Mouse (Mus musculus) embryonic facial prominence, embryonic 14.5 days (tissue): Measurements from ENCODE around the gene Aagab. TPM values are rescaled to one million over a fixed set of nuclear protein-coding genes. Genes with fewer than 3 reads are reported as not detected.
A peak's percentile ranks its signal among the peaks of the same experiment; 100 is the strongest.

ENCODE experiments used
- ATAC-seq: fragments of 200-750 bp; cut with Nextera tagmentation; 2 replicates; pipeline ENCODE4 v1.8.0; 2017; ENCODE audit warnings: low read depth, moderate number of reproducible peaks, moderate TSS enrichment
- DNase-seq: peaks from one replicate; pipeline ENCODE4 v3.0.0-alpha.2; 2015; ENCODE audit warnings: low spot score
- H3K27ac ChIP-seq: fragments of 300-500 bp; sonication (generic); replicated peaks from 2 replicates; pipeline ENCODE4 v1.5.1; 2014; ENCODE audit warnings: low read depth, mild to moderate bottlenecking, low read length, moderate library complexity
- H3K27me3 ChIP-seq: fragments of 300-500 bp; sonication (generic); replicated peaks from 2 replicates; pipeline ENCODE4 v1.6.1; 2014; ENCODE audit warnings: low read length; ENCODE audit not compliant: control insufficient read depth, insufficient read depth
- H3K36me3 ChIP-seq: fragments of 300-500 bp; sonication (generic); 2 replicates; pipeline ENCODE4 v1.6.1; 2014; ENCODE audit warnings: low read length, mixed read lengths; ENCODE audit not compliant: control insufficient read depth, insufficient read depth
- H3K4me1 ChIP-seq: fragments of 300-500 bp; sonication (generic); 2 replicates; pipeline ENCODE4 v1.6.1; 2014; ENCODE audit warnings: antibody characterized with exemption, low read length; ENCODE audit not compliant: control insufficient read depth, insufficient read depth
- H3K4me2 ChIP-seq: fragments of 300-500 bp; sonication (generic); 2 replicates; pipeline ENCODE4 v1.6.1; 2014; ENCODE audit warnings: low read depth, mild to moderate bottlenecking, low read length, moderate library complexity, mixed read lengths
- H3K4me3 ChIP-seq: fragments of 300-500 bp; sonication (generic); 2 replicates; pipeline ENCODE4 v1.5.1; 2014; ENCODE audit warnings: low read depth, mild to moderate bottlenecking, low read length
- H3K9ac ChIP-seq: fragments of 300-500 bp; sonication (generic); 2 replicates; pipeline ENCODE4 v1.6.1; 2014; ENCODE audit warnings: low read depth, mild to moderate bottlenecking, low read length, moderate library complexity, mixed read lengths
- H3K9me3 ChIP-seq: fragments of 300-500 bp; sonication (generic); 2 replicates; pipeline ENCODE4 v1.6.1; 2016; ENCODE audit warnings: low read length; ENCODE audit not compliant: control insufficient read depth
- WGBS: fragments of 180-500 bp; shearing (Covaris S2); extraction: QIAGEN DNeasy Blood & Tissue Kit; methylation state at CpG from one replicate; pipeline ENCODE4 v1.1.7; 2014; 5-methylcytosine and 5-hydroxymethylcytosine counted together
- polyA plus RNA-seq: library from polyadenylated mRNA; unstranded; fragments of >200 nt; fragmentation: Nextera tagmentation; extraction: Ambion mirVana; gene quantifications from 2 replicates; pipeline ENCODE4 v1.2.1, GENCODE M21; 2014

Aagab gene
- 26.2 and 27.4 TPM in 2 replicates for polyA plus RNA-seq

GRCm38 (mm10) chr9:63602043-63602939, at the start of gene Aagab, which contains the start of gene Iqch:
Gene Aagab, plus strand, starts transcription at chr9:63602660.
Gene Iqch, minus strand, starts transcription at chr9:63602493.
- Histone ChIP-seq H3K27ac (peak within 1 kb of the TSS; percentile 52; the same call in 1 of the 2 replicates), H3K9ac (peak within 1 kb of the TSS; percentile 86), H3K4me3 (peak within 1 kb of the TSS; percentile 94), H3K9me3 (no peaks in the 10 kb centered on the region), H3K4me1 (peaks cover 12% of the 10 kb centered on the region; the same call in 1 of the 2 replicates), H3K4me2 (peak within 1 kb of the TSS; percentile 61), H3K36me3 (no peaks in the 10 kb centered on the region), H3K27me3 (no peaks in the 10 kb centered on the region)
- whole genome bisulfite sequencing = 5% methylated on average over 28 of the region's 70 CpGs
- ATAC-seq (peak; percentile 99), DNase-seq (peak; percentile 95)

DNA sequence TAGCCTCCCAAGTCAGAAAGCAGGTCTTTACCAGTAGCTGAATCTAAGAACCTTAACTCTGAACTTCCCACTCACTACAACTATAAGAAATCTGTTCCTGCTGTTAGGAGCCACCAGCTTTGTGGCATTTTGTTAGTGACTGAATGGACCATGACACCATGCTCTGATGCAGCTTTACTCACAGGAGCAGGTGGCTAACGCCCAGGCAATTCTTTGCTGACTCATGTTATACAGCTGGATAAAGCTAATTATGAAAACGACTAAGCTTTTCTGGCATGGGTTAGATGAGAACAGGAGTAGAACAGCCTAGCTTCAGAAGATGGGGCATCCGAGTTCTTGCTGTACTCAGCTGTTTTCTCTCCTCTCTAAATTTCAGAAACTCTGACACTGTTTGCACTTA, 48.8 kb upstream of the Aagab start:
- H3K4me1 ChIP-seq = no peaks in the 10 kb centered on the region
- no peak overlapping the region for H3K27ac ChIP-seq
- no peak overlapping the region for H3K4me2 ChIP-seq
- no peak overlapping the region for H3K4me3 ChIP-seq
- ATAC-seq (no peak), DNase-seq (no peak)
- H3K9me3 ChIP-seq = no peaks in the 10 kb centered on the region
- WGBS = 79% methylated on average over 3 of the region's 3 CpGs
- H3K9ac ChIP-seq = no peak overlapping the region
- 0 out of 2 replicates have a peak, but pooled peaks cover 5% of the 10 kb centered on the region for H3K27me3 ChIP-seq
- no peaks in the 10 kb centered on the region for H3K36me3 ChIP-seq

GRCm38 (mm10) chr9:63555460-63555990, 46.9 kb upstream of the Aagab start:
- no peak overlapping the region for H3K27ac ChIP-seq
- H3K4me2 ChIP-seq = no peak overlapping the region
- 48% methylated on average over 3 of the region's 3 CpGs for WGBS
- no peaks in the 10 kb centered on the region for H3K4me1 ChIP-seq
- DNase-seq = no peak
- no peaks in the 10 kb centered on the region for H3K9me3 ChIP-seq
- no peak overlapping the region for H3K9ac ChIP-seq
- no peak overlapping the region for H3K4me3 ChIP-seq
- no peaks in the 10 kb centered on the region for H3K36me3 ChIP-seq
- H3K27me3 ChIP-seq = no peaks in the 10 kb centered on the region
- no peak for ATAC-seq

- ATAC-seq (no peak), DNase-seq (no peak)
- Histone ChIP-seq H3K4me1 (no peaks in the 10 kb centered on the region), H3K27ac (no peak overlapping the region), H3K27me3 (no peaks in the 10 kb centered on the region), H3K36me3 (no peaks in the 10 kb centered on the region), H3K4me3 (no peak overlapping the region), H3K9ac (no peak overlapping the region), H3K9me3 (no peaks in the 10 kb centered on the region), H3K4me2 (no peak overlapping the region)
- WGBS = 67% methylated on average over 1 of the region's 1 CpGs
These were observed 46.1 kb upstream of the Aagab start for GRCm38 (mm10) chr9:63556316-63556715.

DNA sequence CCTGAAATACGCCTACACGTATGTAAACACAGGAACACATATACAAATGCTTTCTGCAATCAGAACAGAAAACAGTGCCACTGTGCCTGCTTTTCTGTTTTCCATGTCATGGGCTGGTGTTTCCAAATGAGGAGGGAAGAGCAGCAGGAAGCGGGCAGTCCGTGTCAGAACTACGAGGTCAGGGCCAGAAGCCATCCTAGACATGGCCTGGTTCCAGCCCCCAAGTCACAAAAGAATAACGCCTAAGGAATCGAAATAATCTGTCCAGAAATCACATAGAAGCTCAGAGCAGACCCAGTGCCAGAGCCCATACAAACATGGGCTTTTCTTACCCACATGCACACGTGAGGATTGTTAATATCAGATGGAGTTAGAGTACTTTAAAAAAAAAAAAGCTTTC, 45.5 kb upstream of the Aagab start:
- Histone ChIP-seq H3K27me3 (no peaks in the 10 kb centered on the region), H3K4me1 (no peaks in the 10 kb centered on the region), H3K9ac (no peak overlapping the region), H3K36me3 (no peaks in the 10 kb centered on the region), H3K9me3 (no peaks in the 10 kb centered on the region), H3K4me3 (no peak overlapping the region), H3K27ac (no peak overlapping the region), H3K4me2 (no peak overlapping the region)
- WGBS = 84% methylated on average over 8 of the region's 8 CpGs
- DNase-seq (no peak), ATAC-seq (no peak)

DNA sequence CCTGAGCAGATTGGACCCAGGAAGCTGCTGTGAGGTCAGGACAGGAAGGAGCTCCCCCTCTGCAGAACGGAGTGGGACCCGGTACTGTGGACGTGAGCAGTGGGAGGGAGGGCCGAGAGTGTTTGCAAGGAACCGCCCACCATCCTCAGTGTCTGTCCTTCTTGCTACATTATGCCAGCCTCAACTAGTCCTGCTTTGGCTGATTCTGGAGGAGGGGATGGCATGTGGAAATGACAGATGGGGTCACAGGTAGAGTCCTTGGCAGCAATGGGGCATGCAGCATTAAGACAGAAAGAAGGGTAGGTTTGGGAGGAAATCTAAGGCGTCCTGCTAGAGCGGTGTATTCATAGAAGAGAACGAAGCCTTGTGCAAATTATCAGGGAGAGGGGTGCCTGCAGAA, 40.5 kb upstream of the Aagab start:
- no peak overlapping the region for H3K4me2 ChIP-seq
- ATAC-seq (no peak), DNase-seq (no peak)
- no peaks in the 10 kb centered on the region for H3K9me3 ChIP-seq
- H3K4me1 ChIP-seq = no peaks in the 10 kb centered on the region
- H3K27ac ChIP-seq = no peak overlapping the region
- no peak overlapping the region for H3K4me3 ChIP-seq
- 71% methylated on average over 8 of the region's 8 CpGs for WGBS
- no peaks in the 10 kb centered on the region for H3K36me3 ChIP-seq
- H3K27me3 ChIP-seq = no peaks in the 10 kb centered on the region
- H3K9ac ChIP-seq = no peak overlapping the region

GRCm38 (mm10) chr9:63563436-63563835, 39.0 kb upstream of the Aagab start:
- no peak overlapping the region for H3K4me3 ChIP-seq
- no peak overlapping the region for H3K9ac ChIP-seq
- H3K9me3 ChIP-seq = no peaks in the 10 kb centered on the region
- DNase-seq = no peak
- no peaks in the 10 kb centered on the region for H3K36me3 ChIP-seq
- H3K4me1 ChIP-seq = peaks cover 4% of the 10 kb centered on the region
- H3K27me3 ChIP-seq = no peaks in the 10 kb centered on the region
- no peak overlapping the region for H3K4me2 ChIP-seq
- ATAC-seq = no peak
- H3K27ac ChIP-seq = no peak overlapping the region
- WGBS = 70% methylated on average over 2 of the region's 2 CpGs

- Histone ChIP-seq H3K9ac (no peak overlapping the region), H3K4me3 (no peak overlapping the region), H3K36me3 (no peaks in the 10 kb centered on the region), H3K9me3 (no peaks in the 10 kb centered on the region), H3K27me3 (0 out of 2 replicates have a peak, but pooled peaks cover 4% of the 10 kb centered on the region), H3K4me2 (no peak overlapping the region), H3K27ac (no peak overlapping the region), H3K4me1 (peaks cover 11% of the 10 kb centered on the region)
- WGBS = 57% methylated on average over 6 of the region's 6 CpGs
- DNase-seq (no peak), ATAC-seq (no peak)
These were observed 34.1 kb upstream of the Aagab start for GRCm38 (mm10) chr9:63568314-63568713.
